Mouse (Mus musculus): Measurements from ENCODE around the gene Tmem132e.

The Tmem132e gene

DNA sequence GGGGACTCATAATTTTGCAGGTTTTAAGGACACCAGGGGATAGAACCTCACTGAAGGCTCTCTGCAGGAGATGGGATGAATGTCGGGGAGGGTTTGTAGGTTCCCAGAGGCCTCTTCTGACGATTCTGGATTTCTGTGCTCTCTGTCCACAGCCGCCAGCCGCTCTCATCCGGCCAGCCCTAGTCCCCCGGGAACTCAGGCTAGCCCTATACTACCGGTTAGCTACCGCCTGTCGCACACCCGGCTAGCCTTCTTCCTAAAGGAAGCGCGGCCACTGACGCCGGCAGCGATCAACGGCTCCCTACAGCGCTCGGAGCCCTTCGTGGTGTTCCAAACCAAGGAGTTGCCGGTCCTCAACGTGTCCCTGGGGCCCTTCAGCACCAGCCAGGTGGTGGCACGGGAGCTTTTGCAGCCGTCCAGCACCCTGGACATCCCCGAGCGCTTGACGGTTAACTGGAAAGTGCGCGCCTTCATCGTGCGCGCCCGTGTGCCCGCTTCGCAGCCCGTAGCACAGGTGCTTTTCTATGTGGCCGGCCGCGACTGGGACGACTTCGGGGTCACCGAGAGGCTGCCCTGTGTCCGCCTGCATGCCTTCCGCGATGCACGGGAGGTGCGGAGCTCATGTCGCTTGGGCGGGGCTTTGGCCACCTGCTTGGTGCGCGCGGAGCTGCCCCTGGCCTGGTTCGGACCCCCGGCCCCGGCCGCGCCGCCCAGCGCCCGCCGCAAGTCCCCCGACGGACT is 45.6 kb downstream of the Tmem132e start:
- no peak for DNase-seq

DNA sequence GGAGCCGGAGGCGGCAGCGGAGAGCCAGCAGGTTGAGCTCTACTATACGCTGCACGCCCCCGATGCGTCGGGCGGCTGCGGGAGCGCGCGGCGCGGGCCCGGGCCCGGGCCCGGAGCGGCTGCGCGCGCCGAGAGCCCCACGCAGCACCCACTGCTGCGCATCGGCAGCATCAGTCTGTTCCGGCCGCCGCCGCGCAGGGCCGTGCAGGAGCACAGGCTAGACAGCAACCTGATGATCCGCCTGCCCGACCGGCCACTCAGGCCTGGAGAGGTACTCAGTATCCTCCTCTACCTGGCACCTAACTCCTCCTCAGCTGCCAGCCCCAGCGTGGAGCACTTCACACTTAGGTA is 46.1 kb downstream of the Tmem132e start:
- no peak for DNase-seq

DNA sequence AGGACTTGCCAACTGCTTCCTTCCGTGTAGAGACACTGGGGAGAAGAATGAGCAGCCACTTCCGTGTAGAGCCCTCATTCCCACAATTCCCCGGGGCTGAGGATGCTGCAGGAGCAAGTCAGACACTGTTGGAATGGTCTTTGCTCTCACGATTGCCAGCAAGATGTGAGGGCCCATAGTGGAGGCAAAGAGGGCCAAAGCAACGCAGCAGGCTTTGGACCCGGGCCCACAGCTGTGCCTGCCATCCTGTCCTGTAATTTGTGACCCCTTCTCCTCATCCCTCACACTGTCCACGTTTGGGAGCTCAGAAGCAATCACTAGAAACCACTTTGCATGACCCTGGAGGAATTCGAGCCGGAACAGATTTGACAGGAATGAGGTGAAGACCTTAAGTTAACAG is 59.8 kb downstream of the Tmem132e start:
- DNase-seq: no peak

DNA sequence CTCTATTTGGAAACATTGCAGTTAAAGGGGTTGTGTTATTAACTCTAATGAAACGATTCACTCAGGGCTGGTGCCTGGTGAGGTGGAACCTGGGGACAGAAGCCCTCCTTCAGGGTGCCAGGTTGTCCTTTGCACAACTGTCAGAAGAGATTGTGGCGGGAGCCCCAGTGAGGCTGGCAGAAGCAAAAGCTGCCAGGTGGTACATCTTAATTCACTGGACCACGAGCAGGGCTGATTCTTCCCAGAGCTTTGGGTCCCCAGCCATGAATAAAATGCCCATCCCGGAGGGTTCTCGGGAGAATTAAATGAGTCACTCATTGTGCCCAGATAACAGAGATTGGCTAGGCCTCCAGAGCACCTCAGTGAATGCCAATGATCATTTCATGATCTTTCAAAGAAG is 63.8 kb downstream of the Tmem132e start:
- DNase-seq: no peak

DNA sequence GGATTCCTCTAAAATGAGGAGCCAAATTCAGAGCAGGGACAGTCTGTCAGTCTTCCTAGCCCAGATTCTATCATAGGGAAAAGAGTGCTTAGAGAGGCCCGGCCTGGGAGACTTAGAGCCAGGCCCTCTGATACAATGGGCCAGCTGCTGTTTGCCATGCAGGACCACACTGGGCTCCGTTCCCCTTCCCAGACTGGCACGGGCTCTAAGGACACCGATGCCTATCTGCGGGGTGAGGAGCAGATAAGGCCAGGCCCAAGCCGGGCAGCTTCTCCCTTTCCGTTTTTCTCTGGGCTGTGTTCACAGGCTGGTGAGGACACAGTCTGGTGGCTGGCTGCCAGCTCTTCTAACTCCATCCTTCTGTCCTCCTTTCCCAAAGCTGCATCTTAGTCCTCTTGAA is 64.5 kb downstream of the Tmem132e start:
- peak in 1 of 2 experiments; percentile 20 for DNase-seq

- no peak for DNase-seq
Measured at GRCm38 (mm10) chr11:82461326-82461725, 72.6 kb downstream of the Tmem132e start.

DNA sequence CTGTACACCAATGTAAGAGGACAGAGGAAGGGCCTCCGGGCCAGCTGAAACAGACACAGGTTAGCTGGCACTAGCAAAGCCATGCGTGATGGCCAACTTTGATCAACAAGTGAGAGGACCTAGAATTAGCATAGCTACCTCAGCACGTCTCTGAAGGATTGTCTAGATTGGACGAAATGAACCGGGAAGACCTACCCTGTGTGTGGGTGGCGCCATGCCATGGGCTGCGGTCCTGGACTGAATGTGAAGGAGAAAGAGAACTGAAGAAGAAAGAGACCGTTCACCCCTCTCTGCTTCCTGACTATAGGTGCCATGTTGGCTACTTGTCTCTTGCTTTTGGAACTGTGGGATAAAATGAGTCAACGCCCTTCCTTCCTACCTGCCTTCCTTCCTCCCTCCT is 76.8 kb downstream of the Tmem132e start:
- no peak for DNase-seq

GRCm38 (mm10) chr11:82467218-82467617 is 78.5 kb downstream of the Tmem132e start:
- DNase-seq: peak; percentile 65 to 70

DNA sequence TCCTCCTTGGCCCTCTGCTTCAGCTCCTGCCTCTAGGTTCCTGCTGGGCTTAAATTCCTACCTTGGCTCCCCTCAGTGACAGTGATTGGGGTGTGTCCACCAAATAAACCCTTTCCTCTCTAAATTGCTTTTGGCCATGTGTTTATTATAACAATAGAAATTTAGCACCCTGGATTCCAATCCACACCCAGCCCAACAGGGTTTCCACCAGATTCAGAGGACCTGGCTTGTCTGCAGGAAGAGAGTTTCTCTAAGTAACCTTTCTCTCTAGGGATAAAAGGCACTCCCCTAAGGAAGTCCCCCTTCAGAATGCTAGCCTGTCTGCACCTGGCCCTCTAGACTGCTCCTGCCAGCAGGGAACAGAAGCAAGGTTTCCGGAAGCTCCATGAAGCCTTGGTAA is 82.4 kb downstream of the Tmem132e start:
- no peak for DNase-seq

- DNase-seq: no peak
Measured at GRCm38 (mm10) chr11:82473137-82473621, 84.5 kb downstream of the Tmem132e start.

DNA sequence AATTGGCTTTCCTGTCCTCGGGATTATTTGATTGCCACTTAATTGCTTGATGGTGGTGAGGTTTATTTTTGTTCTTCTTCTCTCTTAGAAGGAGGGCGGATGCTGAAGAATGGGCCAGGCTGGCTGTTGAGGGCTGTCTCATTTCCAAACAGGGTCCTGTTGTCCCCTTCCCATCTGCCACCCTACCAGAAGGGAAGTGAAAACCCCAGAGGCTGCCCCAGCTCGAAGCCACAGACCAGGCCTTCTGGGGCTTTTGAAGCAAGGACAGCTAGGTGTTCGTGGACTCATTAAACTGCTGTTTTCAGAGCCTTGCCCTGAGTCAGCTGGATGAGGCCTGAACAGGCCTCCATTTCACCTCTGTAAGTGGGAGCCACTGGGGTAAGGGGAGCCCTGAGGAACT is 87.4 kb downstream of the Tmem132e start:
- DNase-seq: no peak

GRCm38 (mm10) chr11:82477412-82477811 is 88.7 kb downstream of the Tmem132e start:
- no peak for DNase-seq

- peak; percentile 9 to 21 for DNase-seq
Measured at GRCm38 (mm10) chr11:82480941-82481340, 92.2 kb downstream of the Tmem132e start.

- DNase-seq: no peak
Measured at GRCm38 (mm10) chr11:82487359-82488086, 98.8 kb downstream of the Tmem132e start.

GRCm38 (mm10) chr11:82490896-82491295 is 102.2 kb downstream of the Tmem132e start:
- DNase-seq: no peak
